Mouse (Mus musculus) myocyte (in vitro differentiated cells): ENCODE measurements at regions not wholly inside any gene's neighbourhood (a gene's known extent, or its start where the extent isn't known, plus 50 kb on each side); places are given as distances from the start of the nearest gene placed in this dataset.

Experiments used
- E2F4 ChIP-seq: IDR thresholded peaks from one replicate; pipeline ENCODE4 v1.6.1; 2011; ENCODE audit warnings: mild to moderate bottlenecking, control low read depth, moderate library complexity; ENCODE audit not compliant: insufficient read depth
- MYOD1 ChIP-seq, 3 experiments: IDR thresholded peaks; one replicate each; pipeline ENCODE4 v1.6.1; 2011; ENCODE audit warnings: control low read depth in 2 of 3, low read depth in 2 of 3, mild to moderate bottlenecking in 2 of 3, moderate library complexity in 1 of 3; ENCODE audit not compliant: insufficient read length in 2 of 3, control insufficient read depth in 1 of 3
- POLR2A ChIP-seq: IDR thresholded peaks from one replicate; pipeline ENCODE4 v1.6.1; 2011; ENCODE audit warnings: low read depth, mild to moderate bottlenecking, control low read depth, moderate library complexity; ENCODE audit not compliant: insufficient read length
- TCF12 ChIP-seq: IDR thresholded peaks from one replicate; pipeline ENCODE4 v1.6.1; 2011; ENCODE audit warnings: mild to moderate bottlenecking, control low read depth; ENCODE audit not compliant: poor library complexity, insufficient read depth, severe bottlenecking

DNA sequence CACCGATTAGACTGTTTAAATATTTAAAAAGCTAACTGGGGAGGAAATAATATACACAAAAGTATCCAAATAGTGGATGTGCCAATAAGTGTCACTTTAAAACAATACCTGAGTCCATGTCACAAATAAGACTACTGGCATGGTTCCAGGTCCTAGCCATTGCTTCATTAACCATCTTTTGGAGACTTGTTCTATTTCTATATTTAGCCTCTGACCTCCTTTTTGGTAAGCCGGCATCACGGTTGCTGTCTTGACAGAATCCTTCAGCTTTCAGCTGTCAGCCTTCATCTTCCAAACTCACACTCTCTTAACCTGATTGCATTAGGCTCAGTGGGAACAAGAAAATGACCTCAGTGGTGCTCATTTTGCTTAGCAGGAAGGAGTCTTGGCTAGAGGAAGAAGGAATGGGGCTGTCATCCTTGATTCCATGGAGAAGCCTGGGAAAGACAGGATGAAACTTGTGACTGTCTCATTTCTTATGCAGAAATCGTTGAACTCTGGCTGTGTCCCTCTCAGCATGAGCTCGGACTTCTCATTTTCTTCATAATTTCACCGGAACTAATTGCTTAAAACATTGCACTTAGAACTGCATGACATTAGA is 208.9 kb upstream of the Veph1 start:
- TF ChIP-seq POLR2A, result no peak
- no peak for TF ChIP-seq E2F4
- no peak for TF ChIP-seq TCF12
- TF ChIP-seq MYOD1 (IDR thresholded peaks at IDR 0.05; ENCODE audit: control insufficient read depth in 1 of 3, insufficient read length in 2 of 3, low read depth in 2 of 3), result no peak
